Mouse (Mus musculus) macrophage (primary cell): ENCODE measurements around the gene Asb16. TPM values are rescaled to one million over a fixed set of nuclear protein-coding genes. Genes with fewer than 3 reads are reported as not detected.

Experiments used
- H3K27ac ChIP-seq: fragments of 350-480 bp; formaldehyde crosslinking; 2 replicates; pipeline ENCODE4 v1.9.0; 2021
- H3K36me3 ChIP-seq: fragments of 350-480 bp; formaldehyde crosslinking; 2 replicates; pipeline ENCODE4 v1.9.0; 2021; ENCODE audit errors: inconsistent target
- H3K4me3 ChIP-seq: fragments of 350-480 bp; formaldehyde crosslinking; 2 replicates; pipeline ENCODE4 v1.9.0; 2021; ENCODE audit errors: inconsistent target
- H3K79me2 ChIP-seq: fragments of 350-480 bp; formaldehyde crosslinking; 2 replicates; pipeline ENCODE4 v1.9.0; 2021; ENCODE audit errors: inconsistent target
- WGBS: methylation state at CpG from one replicate; pipeline ENCODE4 v1.1.7; 2026; ENCODE audit warnings: inconsistent platforms; ENCODE audit not compliant: missing documents; 5-methylcytosine and 5-hydroxymethylcytosine counted together
- polyA plus RNA-seq: library from polyadenylated mRNA; stranded (reverse); fragments of 250-400 nt; gene quantifications from 3 replicates; pipeline ENCODE4 v1.2.4, GENCODE M21; 2018; ENCODE audit warnings: inconsistent platforms

Asb16 gene
- polyA plus RNA-seq, 1 experiment from 2014 or later = not detected

DNA sequence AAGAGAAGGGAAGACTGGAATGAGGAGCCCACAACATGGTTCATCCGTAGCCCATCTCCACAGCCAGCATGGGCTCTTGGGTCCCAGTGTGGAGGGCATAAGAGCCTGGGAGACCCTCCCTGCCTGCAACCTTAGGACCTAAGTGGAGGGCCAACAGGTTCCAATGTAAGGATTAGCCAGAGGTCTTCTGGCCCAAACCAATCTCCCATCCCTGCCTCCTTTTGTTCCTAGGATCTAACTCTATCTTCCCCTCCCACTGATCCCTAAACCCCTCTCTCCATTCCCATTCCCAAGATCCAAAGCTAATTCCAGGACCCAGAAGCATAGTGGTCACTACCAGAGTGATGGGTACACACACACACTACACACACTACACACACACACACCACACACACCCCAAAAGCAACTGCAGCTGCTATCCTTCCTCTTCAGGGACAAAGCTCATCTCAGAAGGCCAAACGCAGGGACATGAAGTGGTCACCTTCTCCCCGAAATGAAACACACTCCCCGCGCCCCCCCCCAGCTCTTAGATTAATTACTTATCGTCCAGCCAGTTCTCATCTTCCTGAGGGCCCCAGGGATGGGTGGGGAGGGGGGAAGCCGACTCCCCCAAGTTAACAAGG is 39.8 kb upstream of the Asb16 start:
- Histone ChIP-seq H3K4me3 (peak overlapping the region; percentile 89), H3K79me2 (peaks cover 59% of the 10 kb centered on the region), H3K27ac (peak overlapping the region; percentile 70), H3K36me3 (peaks cover 9% of the 10 kb centered on the region)
- WGBS = 27% methylated on average over 6 of the region's 7 CpGs

DNA sequence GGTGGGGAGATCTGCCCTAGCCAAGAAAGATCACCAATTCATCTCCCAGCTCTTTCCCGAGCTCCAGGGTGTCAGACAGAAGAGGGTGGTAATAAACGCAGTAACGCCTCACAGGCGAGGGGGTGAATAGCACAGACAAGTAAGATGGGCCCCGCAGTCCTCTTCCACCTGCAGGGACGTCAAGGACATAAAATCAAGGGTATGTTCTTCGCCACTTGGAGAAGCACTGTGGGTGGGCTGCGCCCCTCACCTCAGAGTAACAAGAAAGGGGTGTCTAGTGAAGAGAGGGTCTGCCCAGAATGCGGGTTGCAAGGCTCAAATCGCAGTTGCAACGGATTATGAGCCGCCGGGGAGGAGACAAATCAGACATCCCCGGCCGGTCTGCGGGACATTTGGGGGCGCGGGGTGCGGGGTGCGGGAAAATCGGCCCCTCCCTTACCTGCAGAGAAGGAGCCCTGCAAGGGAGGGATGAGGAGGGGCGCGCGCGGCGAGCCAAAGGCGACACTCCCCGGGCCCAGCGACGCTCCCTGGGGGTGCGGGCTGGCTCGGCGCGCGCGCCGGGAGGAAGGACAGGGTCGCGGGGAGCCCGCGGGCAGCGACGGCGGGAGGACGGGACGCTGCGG is 39.1 kb upstream of the Asb16 start:
- peaks cover 2% of the 10 kb centered on the region for H3K36me3 ChIP-seq
- H3K27ac ChIP-seq = peak overlapping the region; percentile 70
- H3K79me2 ChIP-seq = peaks cover 52% of the 10 kb centered on the region
- H3K4me3 ChIP-seq = peak overlapping the region; percentile 89
- 2% methylated on average over 34 of the region's 47 CpGs for WGBS

DNA sequence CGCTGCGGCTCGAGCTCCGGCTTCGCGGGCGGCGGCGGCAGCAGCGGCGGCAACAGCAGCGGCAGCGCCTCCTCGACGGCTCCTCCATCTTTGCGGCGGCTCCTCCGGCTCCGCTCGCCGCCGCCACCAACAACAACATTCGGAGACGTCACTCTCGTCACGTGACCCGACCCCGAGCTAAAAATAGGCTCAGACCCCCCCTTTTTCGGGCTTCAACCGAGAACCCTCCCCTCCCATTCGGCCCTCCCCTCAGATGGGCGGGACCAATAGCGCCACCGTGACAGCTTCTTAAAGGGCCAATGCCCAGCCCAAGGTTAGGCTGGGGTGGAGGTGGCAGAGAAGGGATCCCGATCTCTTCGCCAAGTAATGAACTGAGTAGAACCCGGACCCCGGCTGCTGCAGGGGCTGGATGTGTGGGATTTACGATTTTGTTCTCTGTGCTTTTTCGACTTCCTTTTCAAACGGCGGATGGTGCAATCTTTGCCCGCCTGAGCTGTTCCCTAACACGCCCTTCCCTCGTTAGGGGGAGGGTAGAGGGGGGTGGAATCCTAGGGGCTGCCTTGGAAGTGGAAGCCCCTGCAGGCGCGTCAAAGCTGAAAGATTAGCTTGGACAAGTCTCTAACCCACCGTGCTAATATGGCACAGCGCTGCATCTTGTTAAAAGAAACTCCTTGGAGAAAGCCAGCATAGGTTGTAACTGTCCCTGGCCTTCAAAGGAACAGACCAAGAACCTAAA is 38.4 kb upstream of the Asb16 start, which contains the start of gene Hdac5:
Gene Hdac5, minus strand, starts transcription at position 161 of the 736 bp plus-strand sequence.
- 1% methylated on average over 46 of the region's 49 CpGs for WGBS
- peaks cover 45% of the 10 kb centered on the region for H3K79me2 ChIP-seq
- H3K4me3 ChIP-seq = peak within 1 kb of the TSS; percentile 89
- H3K27ac ChIP-seq = peak within 1 kb of the TSS; percentile 89
- H3K36me3 ChIP-seq = no peaks in the 10 kb centered on the region; the same call in 1 of the 2 replicates

DNA sequence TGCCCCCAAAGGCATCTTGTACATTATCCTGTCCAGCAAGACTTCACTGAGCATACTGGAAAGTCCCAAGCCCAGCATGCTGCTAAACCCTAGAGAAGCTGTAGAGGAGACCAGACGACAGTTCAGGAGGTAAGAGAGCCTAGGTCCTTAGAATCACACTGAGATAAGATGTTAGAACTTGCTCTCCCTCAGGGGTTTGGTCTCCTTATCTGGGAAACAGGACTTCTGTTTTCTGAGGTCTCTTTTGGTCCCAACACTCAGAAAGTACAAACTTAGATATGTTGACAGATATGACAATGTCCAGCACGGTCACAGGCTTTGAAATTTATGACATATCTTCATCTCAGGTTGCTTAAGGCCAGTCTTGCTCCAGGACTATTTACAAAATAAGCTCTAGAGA is 32.5 kb upstream of the Asb16 start:
- no peaks in the 10 kb centered on the region for H3K36me3 ChIP-seq
- H3K79me2 ChIP-seq = no peaks in the 10 kb centered on the region
- WGBS = 82% methylated on average over 2 of the region's 2 CpGs
- H3K27ac ChIP-seq = no peak overlapping the region
- H3K4me3 ChIP-seq = no peak overlapping the region

DNA sequence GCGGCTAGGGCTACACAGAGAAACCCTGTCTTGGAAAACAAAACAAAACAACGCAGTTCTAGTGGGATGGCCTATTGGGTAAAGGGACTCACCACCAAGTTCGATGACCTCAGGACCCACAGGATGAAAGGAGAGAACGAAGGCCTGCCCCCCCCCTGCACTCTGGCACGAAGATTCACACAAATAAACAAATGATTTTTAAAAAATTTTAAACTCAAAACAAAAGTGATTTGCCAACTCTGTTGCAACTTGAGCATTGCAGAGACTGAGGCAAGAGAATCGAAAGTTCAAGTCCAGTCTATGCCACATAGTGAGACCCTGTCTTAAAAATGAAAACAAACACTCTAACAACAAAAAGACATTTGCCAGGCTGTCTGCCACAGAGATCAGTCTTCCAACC is 27.9 kb upstream of the Asb16 start:
- 95% methylated on average over 6 of the region's 6 CpGs for WGBS
- no peak overlapping the region for H3K4me3 ChIP-seq
- no peaks in the 10 kb centered on the region for H3K79me2 ChIP-seq
- no peaks in the 10 kb centered on the region for H3K36me3 ChIP-seq
- H3K27ac ChIP-seq = no peak overlapping the region

DNA sequence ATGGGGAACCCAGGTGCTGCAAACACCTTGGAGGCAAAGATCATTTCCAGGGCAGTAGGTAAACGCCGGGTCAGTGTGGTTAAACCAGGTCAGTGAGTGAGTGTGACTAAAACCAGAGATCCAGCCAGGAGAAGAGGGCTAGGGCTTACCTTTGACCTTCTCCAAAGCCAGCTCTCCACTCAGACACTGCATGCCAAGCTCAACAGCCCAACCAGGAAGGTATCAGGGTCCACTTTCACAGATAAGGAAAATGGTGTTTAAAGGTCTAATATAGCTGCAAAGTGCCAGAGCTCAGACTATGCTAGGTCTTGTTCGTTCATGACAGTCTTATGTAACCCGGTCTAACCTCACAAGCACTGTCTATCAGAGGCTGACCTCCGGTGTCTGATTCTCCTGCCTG is 27.3 kb upstream of the Asb16 start:
- 94% methylated on average over 5 of the region's 5 CpGs for WGBS
- Histone ChIP-seq H3K36me3 (no peaks in the 10 kb centered on the region), H3K27ac (no peak overlapping the region), H3K79me2 (no peaks in the 10 kb centered on the region), H3K4me3 (no peak overlapping the region)

DNA sequence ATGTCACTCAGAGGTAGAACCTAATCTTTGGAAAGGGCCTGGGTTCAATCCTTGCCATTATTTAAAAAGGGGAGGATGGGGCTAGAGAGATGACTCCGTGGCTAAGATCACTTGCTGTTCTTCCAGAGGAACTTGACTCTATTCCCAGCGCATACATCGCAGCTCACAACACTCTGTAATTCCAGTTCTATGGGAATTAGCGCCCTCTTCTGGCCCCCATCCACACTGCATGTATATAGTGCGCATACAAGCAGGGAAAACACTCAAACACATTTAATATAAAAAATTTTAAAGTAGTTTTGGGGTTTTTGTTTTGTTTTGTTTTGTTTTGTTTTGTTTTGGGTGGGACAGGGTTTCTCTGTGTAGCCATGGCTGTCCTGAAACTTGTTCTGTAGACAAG is 26.7 kb upstream of the Asb16 start:
- no peaks in the 10 kb centered on the region for H3K36me3 ChIP-seq
- no peak overlapping the region for H3K27ac ChIP-seq
- H3K4me3 ChIP-seq = no peak overlapping the region
- no peaks in the 10 kb centered on the region for H3K79me2 ChIP-seq
- WGBS = 75% methylated on average over 5 of the region's 5 CpGs

DNA sequence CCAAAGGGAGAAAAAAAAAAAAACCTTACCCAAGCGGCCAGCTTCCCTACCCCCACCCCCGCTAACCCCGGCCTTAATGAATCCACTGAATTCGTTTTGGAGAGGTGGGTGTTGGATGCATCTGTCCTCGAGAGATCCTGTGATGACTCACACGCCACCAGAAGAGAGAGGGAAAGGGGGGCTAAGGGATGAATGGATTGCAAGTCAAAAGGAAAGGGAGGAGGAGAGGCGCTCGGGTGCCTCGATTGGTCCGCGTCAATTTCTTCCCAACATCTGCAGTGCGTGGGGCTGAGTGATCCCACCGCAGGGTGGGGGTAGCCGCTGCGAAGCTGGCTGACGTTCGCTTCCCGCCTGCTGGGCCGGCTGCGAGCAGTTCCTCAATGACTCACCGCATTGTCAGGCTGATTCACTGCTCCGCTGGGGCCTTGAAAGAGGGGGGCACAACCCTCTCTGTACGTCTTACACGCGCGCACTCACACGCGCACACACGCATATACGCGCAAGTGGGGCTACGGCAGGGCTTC is 23.6 kb upstream of the Asb16 start:
- Histone ChIP-seq H3K4me3 (peak overlapping the region; percentile 29), H3K27ac (peak overlapping the region; percentile 94)
- WGBS = under 1% methylated on average over 32 of the region's 32 CpGs

DNA sequence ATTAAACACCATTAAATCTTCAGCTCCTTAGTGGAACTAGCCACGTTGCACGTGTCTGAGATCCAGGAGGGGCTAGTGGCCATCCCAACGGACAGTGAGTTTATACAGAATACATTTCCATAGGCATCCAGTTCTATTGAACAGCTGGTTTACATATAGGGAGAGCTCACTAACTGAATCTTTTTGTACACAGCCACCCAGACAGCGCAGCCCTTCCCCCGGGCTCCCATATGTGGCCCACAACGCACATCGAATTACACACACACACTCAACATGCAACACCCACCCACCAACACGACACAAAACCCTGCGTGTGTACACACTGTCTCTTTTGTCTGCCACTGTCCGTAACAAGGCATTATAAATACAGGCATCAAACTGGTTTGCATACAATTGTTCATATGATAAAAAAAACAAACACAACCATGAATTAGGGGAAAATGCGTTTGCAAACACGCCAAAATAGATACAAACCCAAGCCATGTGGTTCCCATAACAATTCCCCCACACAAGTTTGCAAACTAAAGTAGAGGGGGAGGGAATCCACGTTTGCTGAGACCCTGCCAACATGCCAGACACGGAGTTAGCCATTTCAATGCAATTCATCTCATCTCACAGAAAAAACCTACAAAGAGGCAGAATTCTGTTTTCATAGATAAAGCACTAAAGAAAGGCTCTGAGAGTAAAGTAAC is 22.8 kb upstream of the Asb16 start:
- H3K36me3 ChIP-seq = no peaks in the 10 kb centered on the region
- peak overlapping the region; percentile 29 for H3K4me3 ChIP-seq
- 54% methylated on average over 14 of the region's 14 CpGs for WGBS

More for the DNA sequence above, 23.6 kb upstream of the Asb16 start:
- Histone ChIP-seq H3K79me2 (peaks cover 10% of the 10 kb centered on the region; the same call in 1 of the 2 replicates), H3K36me3 (no peaks in the 10 kb centered on the region)

DNA sequence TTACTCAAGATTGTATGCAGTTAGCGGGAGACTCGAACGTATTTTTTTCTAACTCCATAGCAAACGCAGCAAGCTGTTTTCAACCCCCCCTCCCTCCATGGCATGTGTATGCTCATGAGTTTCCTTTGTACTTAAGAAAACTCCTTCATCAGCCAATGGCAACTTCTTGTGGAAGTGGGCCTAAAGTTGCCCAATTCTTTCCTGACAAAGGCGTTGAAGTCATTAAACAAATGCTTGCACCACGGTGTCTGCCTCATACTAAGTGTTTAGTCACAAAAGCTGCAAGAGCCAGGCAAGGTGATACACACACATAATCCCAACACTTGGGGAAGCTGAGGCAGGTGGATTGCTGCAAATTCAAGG is 22.3 kb upstream of the Asb16 start:
- Histone ChIP-seq H3K36me3 (no peaks in the 10 kb centered on the region), H3K4me3 (peak overlapping the region; percentile 29), H3K27ac (peak overlapping the region; percentile 94), H3K79me2 (peaks cover 11% of the 10 kb centered on the region; the same call in 1 of the 2 replicates)
- WGBS = 5% methylated on average over 6 of the region's 6 CpGs

More for the DNA sequence above, 22.8 kb upstream of the Asb16 start:
- Histone ChIP-seq H3K27ac (peak overlapping the region; percentile 94), H3K79me2 (peaks cover 11% of the 10 kb centered on the region; the same call in 1 of the 2 replicates)

DNA sequence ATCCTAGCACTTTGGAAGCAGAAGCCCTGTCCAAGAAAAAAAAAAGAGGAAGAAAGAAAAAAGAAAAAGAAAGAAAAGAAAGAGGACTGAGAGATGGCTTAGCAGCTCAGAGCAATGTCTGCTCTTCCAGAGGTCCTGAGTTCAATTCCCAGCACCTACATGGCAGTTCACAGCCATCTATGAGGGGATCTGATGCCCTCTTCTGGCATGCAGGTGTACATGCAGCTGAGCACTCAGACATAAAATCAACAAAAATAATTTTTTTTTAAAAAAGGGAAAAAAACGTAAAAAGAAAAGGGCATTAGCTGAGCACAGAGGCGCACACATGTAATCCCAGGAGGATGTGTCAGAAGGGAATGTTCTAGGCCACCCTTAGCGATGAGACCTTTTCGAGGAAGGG is 21.7 kb upstream of the Asb16 start:
- H3K27ac ChIP-seq = peak overlapping the region; percentile 94
- 86% methylated on average over 4 of the region's 4 CpGs for WGBS
- H3K79me2 ChIP-seq = peaks cover 11% of the 10 kb centered on the region; the same call in 1 of the 2 replicates
- H3K36me3 ChIP-seq = no peaks in the 10 kb centered on the region
- H3K4me3 ChIP-seq = no peak overlapping the region

DNA sequence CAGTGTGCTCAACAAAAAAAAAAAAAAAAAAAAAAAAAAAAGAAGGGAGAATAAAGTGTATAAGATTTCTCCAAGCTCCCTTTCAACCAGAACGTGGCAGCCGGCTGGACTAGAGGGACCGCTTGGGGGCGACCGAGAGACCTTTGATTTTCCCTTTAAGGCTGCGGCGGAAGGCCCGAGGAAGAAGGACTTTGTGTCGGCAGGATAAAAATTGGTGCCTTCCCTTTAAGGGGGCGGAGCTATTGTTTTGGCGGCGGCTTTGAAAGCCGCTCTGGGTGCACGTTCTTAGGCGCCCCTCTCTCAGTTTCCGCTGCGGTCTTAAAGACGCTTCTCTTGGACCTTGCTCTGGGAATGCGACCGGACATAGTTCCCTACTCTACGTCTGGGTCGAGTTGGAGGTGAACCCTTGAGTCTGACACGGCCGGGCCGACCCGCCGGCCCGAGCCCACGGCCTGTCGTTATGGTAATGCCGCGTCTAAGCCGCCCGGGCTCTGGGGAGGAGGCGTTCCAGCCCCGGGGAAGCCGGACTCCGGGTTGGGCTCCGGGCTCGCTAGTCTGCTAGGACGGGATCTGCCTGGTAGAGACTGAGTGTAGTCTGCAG is 19.8 kb upstream of the Asb16 start, which contains the start of gene BC030867:
Gene BC030867, plus strand, starts transcription at position 253 of the 601 bp plus-strand sequence.
- 1% methylated on average over 41 of the region's 41 CpGs for WGBS
- Histone ChIP-seq H3K79me2 (peaks cover 11% of the 10 kb centered on the region; the same call in 1 of the 2 replicates), H3K4me3 (peak within 1 kb of the TSS; percentile 68), H3K36me3 (no peaks in the 10 kb centered on the region), H3K27ac (peak within 1 kb of the TSS; percentile 59)

DNA sequence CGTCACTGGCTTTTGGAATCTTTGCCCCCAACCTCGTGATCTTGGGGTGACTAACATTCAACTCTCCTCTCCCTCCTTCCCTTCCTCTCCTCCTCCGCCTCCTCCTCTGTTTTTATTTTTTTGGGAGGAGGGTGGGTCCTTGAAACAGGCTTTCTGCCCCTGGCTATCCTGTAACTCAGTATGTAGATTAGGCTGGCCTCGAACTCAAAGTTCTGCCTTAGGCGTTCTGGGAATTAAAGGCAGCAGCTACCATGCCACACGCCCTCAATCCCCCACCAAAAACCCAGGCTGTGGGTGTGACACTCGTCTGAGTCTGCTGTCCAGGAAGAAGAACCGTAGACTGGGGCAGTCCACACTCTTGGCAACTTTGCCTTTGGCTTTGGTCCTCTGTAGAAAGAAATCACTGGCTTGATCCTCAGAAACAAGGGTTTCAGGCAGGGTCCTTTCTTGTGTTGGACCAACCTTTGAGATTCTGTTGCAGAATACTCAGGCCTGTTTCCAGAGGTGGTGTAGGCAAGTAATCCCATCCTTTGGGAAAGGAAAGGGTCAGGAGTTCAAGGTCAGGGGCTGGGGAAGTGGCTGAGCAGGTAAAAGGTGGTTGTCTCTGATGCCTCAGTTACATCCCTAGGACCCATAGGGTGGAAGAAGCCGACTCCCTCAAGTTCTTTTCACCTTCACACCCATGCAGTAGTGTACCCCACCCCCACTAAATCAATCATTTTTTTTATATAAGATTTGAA is 19.0 kb upstream of the Asb16 start:
- peak overlapping the region; percentile 68 for H3K4me3 ChIP-seq
- H3K27ac ChIP-seq = peak overlapping the region; percentile 59
- 16% methylated on average over 9 of the region's 9 CpGs for WGBS
- no peaks in the 10 kb centered on the region for H3K36me3 ChIP-seq
- peaks cover 11% of the 10 kb centered on the region; the same call in 1 of the 2 replicates for H3K79me2 ChIP-seq
